Mouse (Mus musculus): ENCODE measurements around the gene Tex48. TPM values are rescaled to one million over a fixed set of nuclear protein-coding genes. Genes with fewer than 3 reads are reported as not detected.

Gene Tex48
- polyA plus RNA-seq, 1 experiment = not detected

GRCm38 (mm10) chr4:63625563-63626080, 3.4 kb upstream of the Tex48 start:
- 41% methylated on average over 3 of the region's 3 CpGs for WGBS

GRCm38 (mm10) chr4:63621861-63622260, 367 bp downstream of the Tex48 start:
- no peak overlapping the region for H3K27ac ChIP-seq (ENCODE audit: insufficient read depth, low read length)
- no peak for DNase-seq (ENCODE audit: low read depth in 1 of 2, low spot score in 2 of 2)
- WGBS = 54% methylated on average over 2 of the region's 2 CpGs
- TF ChIP-seq POLR2A (IDR thresholded peaks at IDR 0.05; ENCODE audit: low read depth, low read length) = no peak
- TF ChIP-seq CTCF (IDR thresholded peaks at IDR 0.05; ENCODE audit: extremely low read depth, insufficient read depth, insufficient read length, insufficient replicate concordance) = no peak
- H3K27me3 ChIP-seq (ENCODE audit: control insufficient read depth, insufficient read depth, low read length) = no peaks in the 10 kb centered on the region
- no peak overlapping the region for H3K4me3 ChIP-seq (ENCODE audit: extremely low read depth, insufficient read depth, insufficient read length)
- H3K36me3 ChIP-seq (ENCODE audit: control insufficient read depth, insufficient read depth, low read length) = no peaks in the 10 kb centered on the region
- H3K4me1 ChIP-seq (ENCODE audit: control insufficient read depth, insufficient read depth, insufficient read length) = no peaks in the 10 kb centered on the region

More at GRCm38 (mm10) chr4:63625563-63626080, 3.4 kb upstream of the Tex48 start:
- no peaks in the 10 kb centered on the region for H3K36me3 ChIP-seq (ENCODE audit: control insufficient read depth, insufficient read depth, low read length)
- no peak overlapping the region for H3K27ac ChIP-seq (ENCODE audit: insufficient read depth, low read length)
- H3K4me1 ChIP-seq (ENCODE audit: control insufficient read depth, insufficient read depth, insufficient read length) = no peaks in the 10 kb centered on the region
- H3K4me3 ChIP-seq (ENCODE audit: extremely low read depth, insufficient read depth, insufficient read length) = no peak overlapping the region
- TF ChIP-seq CTCF (IDR thresholded peaks at IDR 0.05; ENCODE audit: extremely low read depth, insufficient read depth, insufficient read length, insufficient replicate concordance) (no peak), POLR2A (IDR thresholded peaks at IDR 0.05; ENCODE audit: low read depth, low read length) (no peak)
- H3K27me3 ChIP-seq (ENCODE audit: control insufficient read depth, insufficient read depth, low read length) = no peaks in the 10 kb centered on the region
- DNase-seq (ENCODE audit: low read depth in 1 of 2, low spot score in 2 of 2) = no peak

GRCm38 (mm10) chr4:63608391-63608790, 13.8 kb downstream of the Tex48 start:
- H3K27ac ChIP-seq (ENCODE audit: insufficient read depth, low read length) = no peak overlapping the region
- no peaks in the 10 kb centered on the region for H3K36me3 ChIP-seq (ENCODE audit: control insufficient read depth, insufficient read depth, low read length)
- WGBS = 63% methylated on average over 7 of the region's 7 CpGs
- H3K4me1 ChIP-seq (ENCODE audit: control insufficient read depth, insufficient read depth, insufficient read length) = no peaks in the 10 kb centered on the region
- no peak overlapping the region for H3K4me3 ChIP-seq (ENCODE audit: extremely low read depth, insufficient read depth, insufficient read length)
- no peak for TF ChIP-seq CTCF (IDR thresholded peaks at IDR 0.05; ENCODE audit: extremely low read depth, insufficient read depth, insufficient read length, insufficient replicate concordance)
- no peak for TF ChIP-seq POLR2A (IDR thresholded peaks at IDR 0.05; ENCODE audit: low read depth, low read length)
- no peaks in the 10 kb centered on the region for H3K27me3 ChIP-seq (ENCODE audit: control insufficient read depth, insufficient read depth, low read length)
- no peak for DNase-seq (ENCODE audit: low read depth in 1 of 2, low spot score in 2 of 2)

GRCm38 (mm10) chr4:63605968-63606367, 16.3 kb downstream of the Tex48 start:
- Histone ChIP-seq H3K27me3 (ENCODE audit: control insufficient read depth, insufficient read depth, low read length) (no peaks in the 10 kb centered on the region), H3K36me3 (ENCODE audit: control insufficient read depth, insufficient read depth, low read length) (no peaks in the 10 kb centered on the region), H3K4me3 (ENCODE audit: extremely low read depth, insufficient read depth, insufficient read length) (no peak overlapping the region), H3K27ac (ENCODE audit: insufficient read depth, low read length) (no peak overlapping the region), H3K4me1 (ENCODE audit: control insufficient read depth, insufficient read depth, insufficient read length) (no peaks in the 10 kb centered on the region)
- 87% methylated on average over 1 of the region's 1 CpGs for WGBS
- TF ChIP-seq CTCF (IDR thresholded peaks at IDR 0.05; ENCODE audit: extremely low read depth, insufficient read depth, insufficient read length, insufficient replicate concordance) = no peak
- no peak for TF ChIP-seq POLR2A (IDR thresholded peaks at IDR 0.05; ENCODE audit: low read depth, low read length)
- no peak for DNase-seq (ENCODE audit: low read depth in 1 of 2, low spot score in 2 of 2)

- TF ChIP-seq CTCF (IDR thresholded peaks at IDR 0.05; ENCODE audit: extremely low read depth, insufficient read depth, insufficient read length, insufficient replicate concordance) (no peak), POLR2A (IDR thresholded peaks at IDR 0.05; ENCODE audit: low read depth, low read length) (no peak)
- Histone ChIP-seq H3K27ac (ENCODE audit: insufficient read depth, low read length) (no peak overlapping the region), H3K4me1 (ENCODE audit: control insufficient read depth, insufficient read depth, insufficient read length) (no peaks in the 10 kb centered on the region), H3K4me3 (ENCODE audit: extremely low read depth, insufficient read depth, insufficient read length) (no peak overlapping the region), H3K36me3 (ENCODE audit: control insufficient read depth, insufficient read depth, low read length) (no peaks in the 10 kb centered on the region), H3K27me3 (ENCODE audit: control insufficient read depth, insufficient read depth, low read length) (no peaks in the 10 kb centered on the region)
- DNase-seq (ENCODE audit: low read depth in 1 of 2, low spot score in 2 of 2) = no peak
- 92% methylated on average over 3 of the region's 3 CpGs for WGBS
Observed at GRCm38 (mm10) chr4:63605545-63605944, 16.7 kb downstream of the Tex48 start.

GRCm38 (mm10) chr4:63604945-63605344, 17.3 kb downstream of the Tex48 start, which contains the start of gene Gm11213:
Gene Gm11213 (minus strand): TSS chr4:63605261.
- Histone ChIP-seq H3K4me3 (ENCODE audit: extremely low read depth, insufficient read depth, insufficient read length) (no peak within 1 kb of the TSS), H3K36me3 (ENCODE audit: control insufficient read depth, insufficient read depth, low read length) (no peaks in the 10 kb centered on the region), H3K27ac (ENCODE audit: insufficient read depth, low read length) (no peak within 1 kb of the TSS), H3K4me1 (ENCODE audit: control insufficient read depth, insufficient read depth, insufficient read length) (no peaks in the 10 kb centered on the region), H3K27me3 (ENCODE audit: control insufficient read depth, insufficient read depth, low read length) (no peaks in the 10 kb centered on the region)
- DNase-seq (ENCODE audit: low read depth in 1 of 2, low spot score in 2 of 2) = no peak
- no peak for TF ChIP-seq POLR2A (IDR thresholded peaks at IDR 0.05; ENCODE audit: low read depth, low read length)
- WGBS = 73% methylated on average over 3 of the region's 3 CpGs

- no peaks in the 10 kb centered on the region for H3K4me1 ChIP-seq (ENCODE audit: control insufficient read depth, insufficient read depth, insufficient read length)
- no peaks in the 10 kb centered on the region for H3K27me3 ChIP-seq (ENCODE audit: control insufficient read depth, insufficient read depth, low read length)
- no peak for DNase-seq (ENCODE audit: low read depth in 1 of 2, low spot score in 2 of 2)
- no peak overlapping the region for H3K4me3 ChIP-seq (ENCODE audit: extremely low read depth, insufficient read depth, insufficient read length)
- H3K27ac ChIP-seq (ENCODE audit: insufficient read depth, low read length) = no peak overlapping the region
- no peak for TF ChIP-seq POLR2A (IDR thresholded peaks at IDR 0.05; ENCODE audit: low read depth, low read length)
- TF ChIP-seq CTCF (IDR thresholded peaks at IDR 0.05; ENCODE audit: extremely low read depth, insufficient read depth, insufficient read length, insufficient replicate concordance) = no peak
- H3K36me3 ChIP-seq (ENCODE audit: control insufficient read depth, insufficient read depth, low read length) = no peaks in the 10 kb centered on the region
Observed at GRCm38 (mm10) chr4:63601263-63601662, 21.0 kb downstream of the Tex48 start.

All from spleen, adult 2 months (tissue).